ENCODE assay signal across 8 mouse cellular contexts in the genomic region with DNA sequence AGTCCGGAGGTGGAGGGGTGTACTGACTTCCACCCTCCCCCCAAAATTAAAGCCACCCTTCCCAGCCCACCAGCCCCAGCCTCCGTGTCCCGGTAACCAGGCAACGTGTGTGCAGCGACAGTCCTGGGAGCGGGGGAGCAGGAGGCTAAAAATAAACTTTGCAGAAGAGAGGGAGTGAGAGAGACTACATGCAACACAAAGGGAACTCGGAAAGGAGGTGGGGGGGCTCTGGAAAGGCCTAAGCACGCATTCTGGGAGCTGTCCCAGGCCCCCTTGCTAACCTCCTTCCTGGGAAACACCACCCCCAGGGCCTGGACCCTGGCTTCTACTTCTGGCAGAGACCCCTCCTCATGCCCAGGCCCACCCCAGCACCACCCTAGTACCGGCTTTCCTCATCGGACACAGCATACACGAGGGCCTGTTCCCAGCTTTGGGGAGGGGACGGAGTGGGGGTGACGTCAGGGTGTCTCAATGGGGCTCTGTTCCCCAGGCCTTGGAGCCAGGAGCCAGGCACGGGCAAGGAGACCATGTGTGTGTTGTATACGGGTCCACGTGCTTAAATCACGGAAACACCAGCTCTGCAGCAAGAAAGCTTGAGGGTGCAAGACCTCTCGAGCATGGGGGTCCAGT. TPM values are rescaled to one million over a fixed set of nuclear protein-coding genes. Genes with fewer than 3 reads are reported as not detected.
DNase-seq lines count a peak whose midpoint lies in the region; ATAC-seq and TF ChIP-seq lines count a peak whose summit lies in the region.

No protein-coding gene starts in this region.

- H3K27me3 ChIP-seq in kidney, embryonic 14.5 days (ENCODE audit: control insufficient read depth, insufficient read depth, low read length), result no peaks in the 10 kb centered on the region
- H3K27me3 ChIP-seq in kidney, postnatal 0 days (ENCODE audit: insufficient read depth, low read length), result no peaks in the 10 kb centered on the region
- peaks cover 10% of the 10 kb centered on the region; the same call in 1 of the 2 replicates for H3K27me3 ChIP-seq in liver, embryonic 15.5 days

- H3K36me3 ChIP-seq in kidney, embryonic 14.5 days (ENCODE audit: control insufficient read depth, insufficient read depth, low read length), result peaks cover 32% of the 10 kb centered on the region
- peaks cover 18% of the 10 kb centered on the region for H3K36me3 ChIP-seq in kidney, postnatal 0 days (ENCODE audit: insufficient read depth, low read length)
- peaks cover 26% of the 10 kb centered on the region for H3K36me3 ChIP-seq in liver, embryonic 15.5 days (replicated peaks)

- peaks cover 47% of the 10 kb centered on the region for H3K4me1 ChIP-seq in kidney, embryonic 14.5 days (ENCODE audit: control insufficient read depth, insufficient read depth, low read length)
- peaks cover 36% of the 10 kb centered on the region for H3K4me1 ChIP-seq in kidney, postnatal 0 days (replicated peaks; ENCODE audit: insufficient read depth, low read length)
- peaks cover 66% of the 10 kb centered on the region for H3K4me1 ChIP-seq in liver, embryonic 15.5 days (replicated peaks)
- H3K4me1 ChIP-seq in olfactory bulb, adult 2 months (ENCODE audit: control insufficient read depth, insufficient read depth, low read length), result peaks cover 51% of the 10 kb centered on the region

- H3K9me3 ChIP-seq in kidney, embryonic 14.5 days (ENCODE audit: control insufficient read depth, low read length), result no peaks in the 10 kb centered on the region
- H3K9me3 ChIP-seq in kidney, postnatal 0 days (replicated peaks; ENCODE audit: low read length), result no peaks in the 10 kb centered on the region
- no peaks in the 10 kb centered on the region for H3K9me3 ChIP-seq in liver, embryonic 15.5 days (replicated peaks)

- H3K4me3 ChIP-seq in kidney, embryonic 14.5 days (ENCODE audit: low read length), result peak overlapping the region; percentile 73
- peak overlapping the region; percentile 97 for H3K4me3 ChIP-seq in kidney, postnatal 0 days (replicated peaks; ENCODE audit: low read depth, low read length)
- H3K4me3 ChIP-seq in liver, embryonic 15.5 days (replicated peaks), result peak overlapping the region; percentile 78
- H3K4me3 ChIP-seq in olfactory bulb, adult 2 months (ENCODE audit: insufficient read depth, low read depth, low read length), result peak overlapping the region; percentile 87

- under 1% methylated on average over 18 of the region's 18 CpGs for WGBS in kidney, embryonic 14.5 days
- WGBS in kidney, postnatal 0 days, result 2% methylated on average over 18 of the region's 18 CpGs
- WGBS in liver, embryonic 15.5 days (ENCODE audit: insufficient replicate concordance), result 4% methylated on average over 18 of the region's 18 CpGs
- 3% methylated on average over 18 of the region's 18 CpGs for WGBS in olfactory bulb, adult 2 months

- H3K9ac ChIP-seq in kidney, embryonic 14.5 days (ENCODE audit: low read depth, low read length), result peak overlapping the region; percentile 90
- H3K9ac ChIP-seq in kidney, postnatal 0 days (ENCODE audit: low read depth, low read length), result peak overlapping the region; percentile 97
- peak overlapping the region; percentile 79; the same call in 1 of the 2 replicates for H3K9ac ChIP-seq in liver, embryonic 15.5 days

- TF ChIP-seq POLR2A in olfactory bulb, adult 2 months (IDR thresholded peaks at IDR 0.05; ENCODE audit: insufficient read depth, low read depth, low read length), result no peak

- H3K27ac ChIP-seq in kidney, embryonic 14.5 days (ENCODE audit: low read depth, low read length), result peak overlapping the region; percentile 99
- peak overlapping the region; percentile 96 for H3K27ac ChIP-seq in kidney, postnatal 0 days
- H3K27ac ChIP-seq in liver, embryonic 15.5 days (replicated peaks), result peak overlapping the region; percentile 84
- peak overlapping the region; percentile 98 for H3K27ac ChIP-seq in olfactory bulb, adult 2 months (ENCODE audit: insufficient read depth, low read depth, low read length)

- no peak for TF ChIP-seq CTCF in kidney, postnatal 0 days (IDR thresholded peaks at IDR 0.05; ENCODE audit: low read depth)
- TF ChIP-seq CTCF in olfactory bulb, adult 2 months (IDR thresholded peaks at IDR 0.05; ENCODE audit: insufficient read depth, low read depth, low read length), result no peak

- DNase-seq in kidney, adult 8-10 months, result no peak
- peak; percentile 80 for DNase-seq in cerebellum, adult 9-11 months
- DNase-seq in frontal cortex, postnatal 25 days (ENCODE audit: low spot score in 2 of 2), result peak; percentile 60 to 65
- DNase-seq in kidney, postnatal 0 days (ENCODE audit: low spot score), result peak; percentile 89

- peak; percentile 8; the same call in 1 of the 2 replicates for ATAC-seq in kidney, embryonic 14.5 days (ENCODE audit: low FRiP score, low TSS enrichment)
- ATAC-seq in kidney, postnatal 0 days (replicated peaks; ENCODE audit: low FRiP score, low read depth), result no peak
- no peak for ATAC-seq in liver, embryonic 15.5 days (ENCODE audit: insufficient read depth)
- ATAC-seq in megakaryocyte-erythroid progenitor cell, adult 5-6 weeks (replicated peaks; ENCODE audit: low FRiP score, low TSS enrichment, poor library complexity, severe bottlenecking), result no peak

- peak overlapping the region; percentile 94 for H3K4me2 ChIP-seq in kidney, embryonic 14.5 days (replicated peaks; ENCODE audit: low read depth, low read length)
- H3K4me2 ChIP-seq in kidney, postnatal 0 days (ENCODE audit: low read length), result peak overlapping the region; percentile 81
- peak overlapping the region; percentile 99 for H3K4me2 ChIP-seq in liver, embryonic 15.5 days

RNA-seq across cellular contexts. Expression of a gene that starts 2.4 kb away (rescaled TPM):
- polyA plus RNA-seq in kidney, embryonic 14.5 days (2014; fragmentation: Nextera tagmentation; extraction: Ambion mirVana), result 22.4 and 28.8 TPM in 2 replicates
- 12.7 and 18.6 TPM in 2 replicates for polyA plus RNA-seq in kidney, postnatal 0 days (2015; fragmentation: Nextera tagmentation; extraction: Ambion mirVana)
- 4.6 and 4.8 TPM in 2 replicates for polyA plus RNA-seq in liver, embryonic 15.5 days (2015; fragmentation: Nextera tagmentation; extraction: Ambion mirVana)
- polyA plus RNA-seq in olfactory bulb, adult 2 months (2012; ENCODE audit: insufficient read depth, insufficient read length, low replicate concordance, missing spikeins), result not detected in 2 replicates
- 8.7 and 18.9 TPM in 2 replicates for total RNA-seq in megakaryocyte-erythroid progenitor cell, adult 5-6 weeks (2014; fragmentation: Nextera tagmentation)
- total RNA-seq in megakaryocyte-erythroid progenitor cell, adult 5-6 weeks (2017), result 6.2 and 8.6 TPM in 2 replicates

RNA-seq across cellular contexts. Expression of a gene that starts 10.5 kb away (rescaled TPM):
- polyA plus RNA-seq in kidney, embryonic 14.5 days (2014; fragmentation: Nextera tagmentation; extraction: Ambion mirVana), result 15.7 and 18.5 TPM in 2 replicates
- polyA plus RNA-seq in kidney, postnatal 0 days (2015; fragmentation: Nextera tagmentation; extraction: Ambion mirVana), result 7.8 and 9.8 TPM in 2 replicates
- 6.4 and 7.4 TPM in 2 replicates for polyA plus RNA-seq in liver, embryonic 15.5 days (2015; fragmentation: Nextera tagmentation; extraction: Ambion mirVana)
- not detected in 2 replicates for polyA plus RNA-seq in olfactory bulb, adult 2 months (2012; ENCODE audit: insufficient read depth, insufficient read length, low replicate concordance, missing spikeins)
- 97.9 and 123 TPM in 2 replicates for total RNA-seq in megakaryocyte-erythroid progenitor cell, adult 5-6 weeks (2014; fragmentation: Nextera tagmentation)
- total RNA-seq in megakaryocyte-erythroid progenitor cell, adult 5-6 weeks (2017), result 49.1 and 74.7 TPM in 2 replicates

RNA-seq across cellular contexts. Expression of a gene that starts 19.4 kb away (rescaled TPM):
- polyA plus RNA-seq in kidney, embryonic 14.5 days (2014; fragmentation: Nextera tagmentation; extraction: Ambion mirVana), result 36.0 and 47.2 TPM in 2 replicates
- 22.0 and 23.3 TPM in 2 replicates for polyA plus RNA-seq in kidney, postnatal 0 days (2015; fragmentation: Nextera tagmentation; extraction: Ambion mirVana)
- 8.9 and 10.2 TPM in 2 replicates for polyA plus RNA-seq in liver, embryonic 15.5 days (2015; fragmentation: Nextera tagmentation; extraction: Ambion mirVana)
- 41.9 TPM in 1 of 2 replicates, not detected in the other for polyA plus RNA-seq in olfactory bulb, adult 2 months (2012; ENCODE audit: insufficient read depth, insufficient read length, low replicate concordance, missing spikeins)
- 125 and 134 TPM in 2 replicates for total RNA-seq in megakaryocyte-erythroid progenitor cell, adult 5-6 weeks (2014; fragmentation: Nextera tagmentation)
- total RNA-seq in megakaryocyte-erythroid progenitor cell, adult 5-6 weeks (2017), result 20.5 and 40.0 TPM in 2 replicates

RNA-seq across cellular contexts. Expression of a gene that starts 26.9 kb away (rescaled TPM):
- 2.2 and 4.2 TPM in 2 replicates for polyA plus RNA-seq in kidney, embryonic 14.5 days (2014; fragmentation: Nextera tagmentation; extraction: Ambion mirVana)
- 1.9 and 2.1 TPM in 2 replicates for polyA plus RNA-seq in kidney, postnatal 0 days (2015; fragmentation: Nextera tagmentation; extraction: Ambion mirVana)
- polyA plus RNA-seq in liver, embryonic 15.5 days (2015; fragmentation: Nextera tagmentation; extraction: Ambion mirVana), result 1.8 and 2.1 TPM in 2 replicates
- not detected in 2 replicates for polyA plus RNA-seq in olfactory bulb, adult 2 months (2012; ENCODE audit: insufficient read depth, insufficient read length, low replicate concordance, missing spikeins)
- 18.8 and 20.3 TPM in 2 replicates for total RNA-seq in megakaryocyte-erythroid progenitor cell, adult 5-6 weeks (2014; fragmentation: Nextera tagmentation)
- total RNA-seq in megakaryocyte-erythroid progenitor cell, adult 5-6 weeks (2017), result 10.1 and 12.5 TPM in 2 replicates

RNA-seq across cellular contexts. Expression of a gene that starts 27.7 kb away (rescaled TPM):
- polyA plus RNA-seq in kidney, embryonic 14.5 days (2014; fragmentation: Nextera tagmentation; extraction: Ambion mirVana), result 8.7 and 10.8 TPM in 2 replicates
- 13.9 and 15.6 TPM in 2 replicates for polyA plus RNA-seq in kidney, postnatal 0 days (2015; fragmentation: Nextera tagmentation; extraction: Ambion mirVana)
- 35.4 and 39.1 TPM in 2 replicates for polyA plus RNA-seq in liver, embryonic 15.5 days (2015; fragmentation: Nextera tagmentation; extraction: Ambion mirVana)
- polyA plus RNA-seq in olfactory bulb, adult 2 months (2012; ENCODE audit: insufficient read depth, insufficient read length, low replicate concordance, missing spikeins), result not detected in 2 replicates
- total RNA-seq in megakaryocyte-erythroid progenitor cell, adult 5-6 weeks (2014; fragmentation: Nextera tagmentation), result 16.0 and 24.9 TPM in 2 replicates
- total RNA-seq in megakaryocyte-erythroid progenitor cell, adult 5-6 weeks (2017), result 13.5 and 15.2 TPM in 2 replicates

Comparison
In these comparisons a context has a peak if more than half of its experiments do, and no peak if none do; other contexts are left out.
1. DNase-seq: peak in cerebellum, adult 9-11 months (single experiment), frontal cortex, postnatal 25 days (2 of 2) and kidney, postnatal 0 days (single experiment); none in kidney, adult 8-10 months (0 of 2).
2. Peak in every context shown above with its lines, with median percentiles within 50 percentile points of each other: H3K27ac ChIP-seq, H3K4me2 ChIP-seq, H3K4me3 ChIP-seq and H3K9ac ChIP-seq.